Mouse (Mus musculus) intestine, embryonic 14.5 days (tissue): ENCODE results near the gene Dach1. TPM values are rescaled to one million over a fixed set of nuclear protein-coding genes. Genes with fewer than 3 reads are reported as not detected.

Source experiments
- ATAC-seq: fragments of 200-750 bp; cut with Nextera tagmentation; replicated peaks from 2 replicates; pipeline ENCODE4 v1.8.0; 2017; ENCODE audit warnings: low read depth, moderate number of reproducible peaks, moderate TSS enrichment, moderate library complexity; ENCODE audit not compliant: low FRiP score, low TSS enrichment
- DNase-seq: peaks from one replicate; pipeline ENCODE4 v3.0.0-alpha.2; 2018; ENCODE audit warnings: low spot score
- H3K27ac ChIP-seq: fragments of 300-500 bp; sonication (generic); 2 replicates; pipeline ENCODE4 v1.5.1; 2014; ENCODE audit warnings: low read depth, mild to moderate bottlenecking, control low read depth
- H3K27me3 ChIP-seq: fragments of 300-500 bp; sonication (generic); replicated peaks from 2 replicates; pipeline ENCODE4 v1.6.1; 2014; ENCODE audit warnings: low read length, control low read depth; ENCODE audit not compliant: control insufficient read depth, insufficient read depth
- H3K36me3 ChIP-seq: fragments of 300-500 bp; sonication (generic); 2 replicates; pipeline ENCODE4 v1.6.1; 2014; ENCODE audit warnings: low read length, control low read depth; ENCODE audit not compliant: control insufficient read depth, insufficient read depth
- H3K4me1 ChIP-seq: fragments of 300-500 bp; sonication (generic); replicated peaks from 2 replicates; pipeline ENCODE4 v1.6.1; 2014; ENCODE audit warnings: low read length, control low read depth, mixed read lengths; ENCODE audit not compliant: control insufficient read depth, insufficient read depth
- H3K4me2 ChIP-seq: fragments of 300-500 bp; sonication (generic); 2 replicates; pipeline ENCODE4 v1.6.1; 2014; ENCODE audit warnings: low read length
- H3K4me3 ChIP-seq: fragments of 300-500 bp; sonication (generic); 2 replicates; pipeline ENCODE4 v1.5.1; 2014; ENCODE audit warnings: low read depth, low read length, control low read depth, mixed read lengths
- H3K9ac ChIP-seq: fragments of 300-500 bp; sonication (generic); 2 replicates; pipeline ENCODE4 v1.6.1; 2014; ENCODE audit warnings: mild to moderate bottlenecking, low read length
- H3K9me3 ChIP-seq: fragments of 300-500 bp; sonication (generic); 2 replicates; pipeline ENCODE4 v1.6.1; 2016; ENCODE audit warnings: low read length, control low read depth; ENCODE audit not compliant: control insufficient read depth
- WGBS: fragments of 180-500 bp; shearing (Covaris S2); extraction: QIAGEN DNeasy Blood & Tissue Kit; methylation state at CpG from one replicate; pipeline ENCODE4 v1.1.7; 2014; 5-methylcytosine and 5-hydroxymethylcytosine counted together
- polyA plus RNA-seq: library from polyadenylated mRNA; unstranded; fragments of >200 nt; fragmentation: Nextera tagmentation; extraction: Ambion mirVana; gene quantifications from 2 replicates; pipeline ENCODE4 v1.2.1, GENCODE M21; 2014

Gene Dach1
- polyA plus RNA-seq, 1 experiment from 2014 or later = 3.2 TPM

- Histone ChIP-seq H3K27ac (0 out of 2 replicates have a peak overlapping the region, but pooled peaks have one; percentile 43), H3K4me1 (0 out of 2 replicates have a peak, but pooled peaks cover 4% of the 10 kb centered on the region), H3K27me3 (0 out of 2 replicates have a peak, but pooled peaks cover 19% of the 10 kb centered on the region), H3K36me3 (no peaks in the 10 kb centered on the region), H3K9me3 (no peaks in the 10 kb centered on the region), H3K4me2 (peak overlapping the region; percentile 90), H3K4me3 (peak overlapping the region; percentile 63), H3K9ac (peak overlapping the region; percentile 54)
- WGBS = 1% methylated on average over 33 of the region's 33 CpGs
- DNase-seq (peak; percentile 61), ATAC-seq (peak; percentile 52)
These were observed 2.2 kb downstream of the Dach1 start for GRCm38 (mm10) chr14:98167186-98168038.

GRCm38 (mm10) chr14:98166318-98166976, 3.1 kb downstream of the Dach1 start:
- no peak overlapping the region for H3K9ac ChIP-seq
- H3K36me3 ChIP-seq = no peaks in the 10 kb centered on the region
- no peak for DNase-seq
- H3K4me3 ChIP-seq = 0 out of 2 replicates have a peak overlapping the region, but pooled peaks have one; percentile 63
- ATAC-seq = no peak
- no peak overlapping the region for H3K27ac ChIP-seq
- H3K9me3 ChIP-seq = no peaks in the 10 kb centered on the region
- 82% methylated on average over 10 of the region's 10 CpGs for WGBS
- H3K4me1 ChIP-seq = 0 out of 2 replicates have a peak, but pooled peaks cover 4% of the 10 kb centered on the region
- H3K4me2 ChIP-seq = peak overlapping the region; percentile 90
- 0 out of 2 replicates have a peak, but pooled peaks cover 11% of the 10 kb centered on the region for H3K27me3 ChIP-seq

GRCm38 (mm10) chr14:98156753-98157152, 12.8 kb downstream of the Dach1 start:
- no peaks in the 10 kb centered on the region for H3K27me3 ChIP-seq
- DNase-seq (no peak), ATAC-seq (no peak)
- H3K4me1 ChIP-seq = no peaks in the 10 kb centered on the region
- H3K4me2 ChIP-seq = no peak overlapping the region
- H3K27ac ChIP-seq = no peak overlapping the region
- no peak overlapping the region for H3K9ac ChIP-seq
- no peak overlapping the region for H3K4me3 ChIP-seq
- H3K36me3 ChIP-seq = no peaks in the 10 kb centered on the region
- no peaks in the 10 kb centered on the region for H3K9me3 ChIP-seq
- WGBS = 76% methylated on average over 7 of the region's 7 CpGs

GRCm38 (mm10) chr14:98155725-98156392, 13.7 kb downstream of the Dach1 start:
- 80% methylated on average over 7 of the region's 7 CpGs for WGBS
- Histone ChIP-seq H3K27me3 (no peaks in the 10 kb centered on the region), H3K36me3 (no peaks in the 10 kb centered on the region), H3K9me3 (no peaks in the 10 kb centered on the region), H3K4me2 (no peak overlapping the region), H3K9ac (no peak overlapping the region), H3K4me1 (no peaks in the 10 kb centered on the region), H3K4me3 (no peak overlapping the region), H3K27ac (no peak overlapping the region)
- DNase-seq = no peak
- ATAC-seq = no peak

- H3K27me3 ChIP-seq = no peaks in the 10 kb centered on the region
- DNase-seq (no peak), ATAC-seq (no peak)
- H3K9me3 ChIP-seq = no peaks in the 10 kb centered on the region
- H3K4me3 ChIP-seq = no peak overlapping the region
- H3K9ac ChIP-seq = no peak overlapping the region
- no peaks in the 10 kb centered on the region for H3K36me3 ChIP-seq
- WGBS = 56% methylated on average over 7 of the region's 7 CpGs
- no peak overlapping the region for H3K27ac ChIP-seq
- H3K4me1 ChIP-seq = no peaks in the 10 kb centered on the region
- H3K4me2 ChIP-seq = no peak overlapping the region
These were observed 14.6 kb downstream of the Dach1 start for GRCm38 (mm10) chr14:98154832-98155422.

- no peak overlapping the region for H3K9ac ChIP-seq
- 68% methylated on average over 2 of the region's 2 CpGs for WGBS
- no peaks in the 10 kb centered on the region for H3K4me1 ChIP-seq
- H3K4me3 ChIP-seq = no peak overlapping the region
- ATAC-seq (no peak), DNase-seq (no peak)
- no peaks in the 10 kb centered on the region for H3K9me3 ChIP-seq
- H3K4me2 ChIP-seq = no peak overlapping the region
- no peak overlapping the region for H3K27ac ChIP-seq
- no peaks in the 10 kb centered on the region for H3K27me3 ChIP-seq
- no peaks in the 10 kb centered on the region for H3K36me3 ChIP-seq
These were observed 27.8 kb downstream of the Dach1 start for GRCm38 (mm10) chr14:98141758-98142157.

- H3K9ac ChIP-seq = no peak overlapping the region
- no peak overlapping the region for H3K4me2 ChIP-seq
- WGBS = 46% methylated on average over 3 of the region's 3 CpGs
- no peaks in the 10 kb centered on the region for H3K9me3 ChIP-seq
- no peaks in the 10 kb centered on the region for H3K36me3 ChIP-seq
- ATAC-seq (no peak), DNase-seq (no peak)
- no peak overlapping the region for H3K27ac ChIP-seq
- no peaks in the 10 kb centered on the region for H3K27me3 ChIP-seq
- H3K4me3 ChIP-seq = no peak overlapping the region
- H3K4me1 ChIP-seq = no peaks in the 10 kb centered on the region
These were observed 30.5 kb downstream of the Dach1 start for GRCm38 (mm10) chr14:98138873-98139665.

- no peak overlapping the region for H3K4me3 ChIP-seq
- H3K36me3 ChIP-seq = no peaks in the 10 kb centered on the region
- no peak overlapping the region for H3K9ac ChIP-seq
- no peak overlapping the region for H3K4me2 ChIP-seq
- H3K9me3 ChIP-seq = no peaks in the 10 kb centered on the region
- no peak for ATAC-seq
- no peak overlapping the region for H3K27ac ChIP-seq
- no peak for DNase-seq
- H3K27me3 ChIP-seq = no peaks in the 10 kb centered on the region
- no peaks in the 10 kb centered on the region for H3K4me1 ChIP-seq
- 48% methylated on average over 4 of the region's 4 CpGs for WGBS
These were observed 35.0 kb downstream of the Dach1 start for GRCm38 (mm10) chr14:98134546-98134945.
